Mouse (Mus musculus) mature B cell (primary cell): Measurements from ENCODE around the gene Ugt2b5.
"Not testable (repeated sequence)": the region's sequence is repeated elsewhere in the genome, so short reads cannot be mapped to it uniquely, and the experiment has no call there.

Experiments
- in situ Hi-C: fragments of 300-500 bp; cut with MboI; formaldehyde crosslinking; loops from 2 replicates; pipeline ENCODE4 v1.14.3; 2019

Gene Ugt2b5

GRCm38 (mm10) chr5:87140196-87140595 lies at the start of gene Ugt2b5:
TSS of gene Ugt2b5 (minus strand) at chr5:87140318.
- in situ Hi-C loops: not testable (repeated sequence)

GRCm38 (mm10) chr5:87175780-87176179 lies 35.7 kb upstream of the Ugt2b5 start:
- in situ Hi-C loops: not testable (repeated sequence)

DNA sequence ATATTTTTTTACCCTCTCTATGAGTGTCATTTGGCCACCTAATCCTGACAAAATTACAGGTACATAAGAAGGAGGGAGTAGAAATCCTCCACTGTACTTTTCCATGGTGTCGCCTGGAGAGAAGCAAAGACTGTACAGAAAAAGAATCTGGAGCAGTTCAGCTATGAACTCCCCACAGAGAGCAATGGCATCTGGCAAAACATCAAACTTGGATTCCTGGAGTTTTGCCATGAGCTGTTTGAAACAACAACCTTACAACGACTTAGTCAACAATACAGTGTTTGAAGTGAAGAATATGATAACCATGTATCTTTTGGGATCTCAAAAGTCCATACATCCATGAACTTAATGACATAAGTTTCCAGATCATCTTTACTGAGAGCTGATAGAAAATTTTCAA lies 34.6 kb upstream of the Ugt2b5 start:
- in situ Hi-C loops: no loop called here

DNA sequence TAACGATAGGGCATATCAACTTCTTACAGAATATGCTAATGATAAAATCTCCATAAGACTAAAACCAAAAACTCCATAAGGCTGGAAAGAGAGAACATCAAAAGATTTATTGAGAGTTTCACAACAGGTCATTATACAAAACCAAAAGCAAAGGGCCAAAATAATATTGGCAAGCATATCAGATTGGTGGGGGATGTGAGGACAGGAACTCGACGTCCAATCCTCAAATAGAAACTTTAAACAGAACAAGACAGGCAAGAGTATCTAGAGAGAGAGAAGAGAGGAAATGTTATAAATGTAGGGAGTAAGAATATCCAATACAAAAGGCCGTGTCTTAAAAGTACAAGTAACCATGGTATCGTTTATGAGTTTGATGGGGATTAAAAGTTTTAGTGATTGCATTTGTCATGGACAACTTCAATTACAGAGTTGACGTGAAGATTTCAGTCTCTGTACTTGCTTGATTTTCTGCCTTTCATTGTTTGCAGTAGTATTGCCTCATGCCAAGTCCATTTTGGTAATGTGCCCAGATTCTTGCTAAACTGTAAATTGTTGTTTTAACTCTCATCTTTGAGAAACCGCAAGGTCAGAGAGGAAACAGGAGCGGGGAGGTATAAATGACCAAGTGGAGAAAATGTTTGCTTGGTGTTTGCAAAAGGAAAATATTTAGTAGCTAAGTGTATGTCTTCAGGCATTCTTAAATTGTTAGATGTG lies 7.8 kb upstream of the Ugt2b5 start:
- in situ Hi-C loops: no loop called here

- in situ Hi-C loops: no loop called here
Measured at GRCm38 (mm10) chr5:87142865-87143456, 2.8 kb upstream of the Ugt2b5 start.

DNA sequence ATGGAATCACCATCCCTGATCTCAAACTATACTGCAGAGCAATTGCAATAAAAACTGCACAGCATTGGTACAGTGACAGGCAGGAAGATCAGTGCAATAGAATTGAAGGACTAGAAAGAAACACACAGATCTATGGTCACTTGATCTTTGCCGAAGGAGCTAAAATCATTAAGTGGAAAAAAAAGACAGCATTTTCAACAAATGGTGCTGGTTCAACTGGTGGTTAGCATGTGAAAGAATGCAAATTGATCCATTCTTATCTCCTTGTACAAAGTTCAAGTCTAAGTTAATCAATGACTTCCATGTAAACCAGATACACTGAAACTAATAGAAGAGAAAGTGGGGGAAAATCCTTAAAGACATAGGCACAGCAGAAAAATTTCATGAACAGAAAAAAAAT lies 36.4 kb downstream of the Ugt2b5 start:
- in situ Hi-C loops: not testable (repeated sequence)

GRCm38 (mm10) chr5:87092346-87093027 lies 47.6 kb downstream of the Ugt2b5 start, which contains the start of gene Ugt2b36:
TSS of gene Ugt2b36 (minus strand) at chr5:87092555.
- in situ Hi-C loops: no loop called here

DNA sequence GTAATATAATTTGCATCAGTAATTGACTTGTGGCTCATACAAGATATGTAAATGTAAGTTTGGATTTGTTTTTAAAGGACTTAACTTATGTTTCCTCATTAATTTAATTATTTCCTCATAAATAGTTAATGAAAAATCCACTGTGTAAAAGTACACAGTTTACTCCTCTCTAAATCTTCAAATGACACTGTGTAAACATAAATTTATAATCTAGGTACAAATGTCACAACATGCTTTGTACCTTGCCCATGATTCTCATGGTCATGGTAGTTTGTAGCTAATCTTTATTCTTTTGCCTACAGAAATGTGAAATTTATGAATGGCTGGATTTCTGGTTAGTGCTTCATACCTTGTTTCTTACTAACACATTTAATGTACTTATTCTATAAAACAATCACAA lies 49.0 kb downstream of the Ugt2b5 start:
- in situ Hi-C loops: no loop called here

DNA sequence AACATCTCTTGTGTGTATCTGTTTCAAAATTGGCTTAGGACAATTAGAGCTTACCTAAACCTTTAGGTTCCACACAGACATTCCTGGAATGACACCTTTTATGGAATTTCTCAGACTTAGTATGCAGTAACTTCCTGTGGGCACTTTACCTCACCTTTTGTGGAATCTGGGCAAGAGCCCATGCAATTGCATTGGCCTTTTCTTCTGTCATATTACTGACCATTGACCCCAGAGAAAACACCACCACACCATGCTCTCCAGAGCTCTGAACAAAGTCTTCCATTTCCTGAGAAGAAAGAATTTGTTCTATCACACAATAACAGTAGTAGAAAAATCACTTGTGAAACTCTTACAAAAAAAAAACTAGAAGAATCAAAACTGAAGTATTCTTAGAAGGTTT lies 50.9 kb downstream of the Ugt2b5 start:
- in situ Hi-C loops: no loop called here

DNA sequence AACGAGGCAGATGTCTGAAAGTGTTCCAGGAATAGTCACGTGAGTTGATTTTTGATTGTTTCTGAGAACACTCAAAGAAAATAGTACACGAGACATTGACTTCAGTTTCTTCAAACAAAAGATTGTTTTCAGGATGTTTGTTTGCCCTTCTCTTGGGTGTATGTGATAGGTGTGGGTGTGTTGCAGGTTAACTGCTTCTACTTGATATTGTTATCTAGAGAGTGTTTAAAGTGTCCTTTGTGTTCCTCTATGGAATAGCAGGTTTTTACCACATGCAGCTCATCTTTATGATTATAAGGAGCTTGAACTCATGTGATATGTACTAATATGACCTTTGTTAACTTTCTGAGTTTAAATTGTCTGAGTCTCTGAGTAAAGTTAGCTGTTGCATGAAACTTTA lies 53.8 kb downstream of the Ugt2b5 start:
- in situ Hi-C loops: no loop called here
